ENCODE assay signal across 21 mouse cellular contexts in the genomic region with DNA sequence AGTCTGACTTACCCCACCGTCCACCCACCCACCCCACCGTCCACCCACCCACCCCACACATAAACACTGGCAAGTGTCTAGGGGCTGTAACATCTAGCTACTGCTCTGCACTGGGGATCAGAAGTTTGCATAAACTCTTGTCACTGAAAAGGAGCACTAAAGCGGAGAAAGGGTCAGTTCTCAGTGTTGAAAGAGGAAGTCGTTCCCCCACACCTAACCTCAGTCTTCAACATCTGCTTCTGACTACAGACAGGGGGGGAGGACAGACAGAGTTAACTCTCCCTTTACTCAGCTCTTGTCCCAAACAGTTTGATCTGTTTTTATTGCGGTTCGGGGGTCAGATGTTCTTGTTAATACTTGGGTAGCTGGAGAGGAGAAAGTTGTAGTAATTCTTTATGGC. TPM values are rescaled to one million over a fixed set of nuclear protein-coding genes. Genes with fewer than 3 reads are reported as not detected.
DNase-seq lines count a peak whose midpoint lies in the region; ATAC-seq lines count a peak whose summit lies in the region.
"Had no signal": no experiment of that assay in that cellular context is flagged by ENCODE, and none has a peak within 500 bp of the region (broad histone marks: within the 10 kb centered on the region; RNA-seq: fewer than 3 reads in every experiment).

No protein-coding gene starts in this region.

- DNase-seq in spleen, postnatal 36 days (ENCODE audit: low spot score in 2 of 2), result peak; percentile 66 to 76
- no peak for DNase-seq in spleen, postnatal 14 days (ENCODE audit: low spot score in 2 of 2)
- DNase-seq in MEL-GATA-1-ER (ENCODE audit: extremely low read depth, low read depth), result peak; percentile 25
- no peak for DNase-seq in forebrain, embryonic 10.5 days (ENCODE audit: extremely low spot score, low spot score)
- no peak for DNase-seq in left cerebral cortex, adult 11 months (ENCODE audit: low spot score)
- DNase-seq: cerebellum, adult 9-11 months; embryo, embryonic 11 days; gastrocnemius, postnatal 25 days; heart, postnatal 10 days; kidney, adult 18-20 months; kidney, postnatal 10 days; liver; liver, postnatal 0 days; midbrain, embryonic 14.5 days had no signal

- peaks cover 3% of the 10 kb centered on the region for H3K36me3 ChIP-seq in megakaryocyte, embryonic 14.5 days (replicated peaks; ENCODE audit: low read length)
- H3K36me3 ChIP-seq in forebrain, embryonic 10.5 days (replicated peaks), result peaks cover 43% of the 10 kb centered on the region
- H3K36me3 ChIP-seq: embryonic facial prominence, embryonic 15.5 days; heart, embryonic 10.5 days had no signal

- no peak overlapping the region for H3K27ac ChIP-seq in forebrain, embryonic 10.5 days
- H3K27ac ChIP-seq: embryonic facial prominence, embryonic 15.5 days; forebrain, embryonic 12.5 days; heart, embryonic 10.5 days; hindbrain, embryonic 14.5 days; macrophage had no signal

- H3K9me3 ChIP-seq in megakaryocyte, embryonic 14.5 days, result no peaks in the 10 kb centered on the region
- H3K9me3 ChIP-seq in forebrain, embryonic 10.5 days, result no peaks in the 10 kb centered on the region
- H3K9me3 ChIP-seq: embryonic facial prominence, embryonic 15.5 days; forebrain, embryonic 12.5 days; heart, embryonic 10.5 days had no signal

- ATAC-seq in erythroblast, adult 5-6 weeks (replicated peaks; ENCODE audit: low FRiP score, poor library complexity, severe bottlenecking), result no peak
- ATAC-seq: liver, postnatal 0 days had no signal

- WGBS in forebrain, embryonic 10.5 days, result 76% methylated on average over 6 of the region's 6 CpGs

- H3K4me3 ChIP-seq in megakaryocyte, embryonic 14.5 days (replicated peaks), result peak overlapping the region; percentile 46
- H3K4me3 ChIP-seq in forebrain, embryonic 10.5 days, result no peak overlapping the region
- H3K4me3 ChIP-seq: embryonic facial prominence, embryonic 15.5 days; forebrain, embryonic 12.5 days; heart, embryonic 10.5 days had no signal

- no peaks in the 10 kb centered on the region for H3K27me3 ChIP-seq in megakaryocyte, embryonic 14.5 days (replicated peaks)
- H3K27me3 ChIP-seq in forebrain, embryonic 10.5 days (ENCODE audit: poor library complexity, severe bottlenecking), result no peaks in the 10 kb centered on the region
- H3K27me3 ChIP-seq: embryonic facial prominence, embryonic 15.5 days; forebrain, embryonic 12.5 days had no signal

- peaks cover 20% of the 10 kb centered on the region for H3K4me1 ChIP-seq in megakaryocyte, embryonic 14.5 days
- H3K4me1 ChIP-seq in forebrain, embryonic 10.5 days, result no peaks in the 10 kb centered on the region
- H3K4me1 ChIP-seq: forebrain, embryonic 12.5 days had no signal

RNA-seq across cellular contexts. Expression of a gene that starts 59.9 kb away (rescaled TPM):
- polyA plus RNA-seq in megakaryocyte, embryonic 14.5 days (2012; ENCODE audit: insufficient read depth, low replicate concordance), result 0.43 and 1.2 TPM in 2 replicates
- 28.2 and 29.2 TPM in 2 replicates for polyA plus RNA-seq in forebrain, embryonic 10.5 days (2016; fragmentation: Nextera tagmentation; extraction: Ambion mirVana)
- 35.5 and 39.6 TPM in 2 replicates for total RNA-seq in erythroblast, adult 5-6 weeks (2015; ENCODE audit: low replicate concordance)
- 21.8 and 21.9 TPM in 2 replicates for total RNA-seq in erythroblast, adult 5-6 weeks (2017; ENCODE audit: low replicate concordance)

Comparison
In these comparisons a context has a peak if more than half of its experiments do, and no peak if none do; other contexts are left out.
1. DNase-seq: peak in spleen, postnatal 36 days (2 of 2) and MEL-GATA-1-ER (single experiment); none in spleen, postnatal 14 days (0 of 2), forebrain, embryonic 10.5 days (single experiment) and left cerebral cortex, adult 11 months (single experiment).
2. RNA of a gene that starts 59.9 kb away (polyA plus RNA-seq): 28.2 to 29.2 TPM in forebrain, embryonic 10.5 days; 0.43 to 1.2 TPM in megakaryocyte, embryonic 14.5 days; every median in the first group is over 10 times any median in the second.